Mouse (Mus musculus) G1E-ER4 (cell line): Measurements from ENCODE around the gene P2rx7. TPM values are rescaled to one million over a fixed set of nuclear protein-coding genes. Genes with fewer than 3 reads are reported as not detected.

Experiments
- GATA1 ChIP-seq: IDR thresholded peaks from one replicate; pipeline ENCODE4 v1.8.0; 2012; ENCODE audit warnings: low read length, inconsistent platforms
- polyA plus RNA-seq: library from polyadenylated mRNA; stranded (reverse); fragments of >175 nt; gene quantifications from 2 replicates; pipeline ENCODE4 v1.2.3, GENCODE M21; 2012

Gene P2rx7
- polyA plus RNA-seq, 1 experiment: 0.58 TPM

DNA sequence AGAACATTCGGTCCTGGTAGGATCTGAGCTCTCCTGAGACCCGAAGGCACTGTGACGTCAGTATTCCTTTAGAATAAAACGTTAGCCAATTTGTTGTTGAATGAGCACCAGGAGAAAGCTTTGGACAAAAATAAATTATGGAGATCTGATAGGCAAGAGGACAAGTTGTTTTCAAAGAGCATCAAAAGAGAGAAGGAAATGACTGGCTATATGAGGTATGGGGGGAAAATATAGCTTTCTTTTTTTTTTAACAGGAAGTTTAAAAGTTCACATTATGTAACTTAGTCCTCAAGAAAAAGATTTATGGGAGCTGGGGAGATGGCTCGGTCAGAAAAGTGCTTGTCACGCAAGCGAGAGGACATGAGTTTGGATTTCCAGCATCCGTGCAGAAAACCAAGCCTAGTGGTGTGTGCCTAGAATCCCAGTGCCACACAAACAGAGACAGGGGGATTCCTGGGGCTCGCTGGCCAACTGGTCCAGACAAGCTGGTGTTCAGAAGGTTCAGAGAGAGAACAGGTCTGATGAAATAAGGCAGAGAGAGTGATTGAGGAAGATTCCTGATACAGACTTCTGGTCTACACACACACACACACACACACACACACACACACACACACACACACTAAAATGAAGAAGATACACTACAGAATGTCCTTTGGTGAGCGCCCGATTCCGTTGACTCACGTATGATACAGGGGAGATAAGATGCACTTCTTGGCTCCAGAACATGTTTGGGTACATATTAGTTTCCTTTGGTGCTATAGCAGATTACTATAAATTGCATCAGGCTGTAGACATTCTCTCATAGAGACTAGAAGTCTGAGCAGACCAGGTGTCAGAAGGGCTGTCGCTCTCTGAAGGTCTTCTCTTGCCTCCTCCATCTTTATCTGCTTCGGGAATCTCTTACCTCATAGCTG lies 25.5 kb downstream of the P2rx7 start:
- TF ChIP-seq GATA1: no peak

- TF ChIP-seq GATA1: no peak
These were observed 28.6 kb downstream of the P2rx7 start for GRCm38 (mm10) chr5:122672298-122672697.

DNA sequence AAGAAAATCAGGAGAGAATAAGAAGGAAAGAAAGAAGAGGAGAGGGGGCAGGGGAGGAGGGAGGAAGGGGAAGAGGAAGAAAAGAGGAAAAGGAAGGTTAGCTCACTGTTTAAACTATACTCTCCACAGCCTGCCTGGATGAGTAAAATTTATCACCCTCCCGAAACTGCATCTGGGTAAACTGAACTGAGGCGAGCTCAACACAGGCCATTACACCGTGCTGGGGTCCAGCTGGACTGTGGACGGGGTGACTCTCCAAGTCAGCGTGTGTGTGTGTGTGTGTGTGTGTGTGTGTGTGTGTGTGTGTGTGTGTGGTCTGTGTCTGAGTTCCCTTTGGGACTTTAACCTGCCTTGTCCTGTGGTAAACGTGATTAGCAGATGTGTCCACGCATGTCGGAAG lies 32.3 kb downstream of the P2rx7 start:
- no peak for TF ChIP-seq GATA1

GRCm38 (mm10) chr5:122677983-122678382 lies 34.3 kb downstream of the P2rx7 start:
- no peak for TF ChIP-seq GATA1

GRCm38 (mm10) chr5:122679881-122680280 lies 36.2 kb downstream of the P2rx7 start:
- no peak for TF ChIP-seq GATA1

- no peak for TF ChIP-seq GATA1
These were observed 37.6 kb downstream of the P2rx7 start for GRCm38 (mm10) chr5:122681276-122681675.

GRCm38 (mm10) chr5:122683926-122684325 lies 40.2 kb downstream of the P2rx7 start:
- TF ChIP-seq GATA1: no peak

GRCm38 (mm10) chr5:122687391-122687790 lies 43.7 kb downstream of the P2rx7 start:
- TF ChIP-seq GATA1: no peak

GRCm38 (mm10) chr5:122689153-122689552 lies 45.4 kb downstream of the P2rx7 start:
- TF ChIP-seq GATA1: no peak

- TF ChIP-seq GATA1: no peak
These were observed 46.8 kb downstream of the P2rx7 start for GRCm38 (mm10) chr5:122690486-122690885.

DNA sequence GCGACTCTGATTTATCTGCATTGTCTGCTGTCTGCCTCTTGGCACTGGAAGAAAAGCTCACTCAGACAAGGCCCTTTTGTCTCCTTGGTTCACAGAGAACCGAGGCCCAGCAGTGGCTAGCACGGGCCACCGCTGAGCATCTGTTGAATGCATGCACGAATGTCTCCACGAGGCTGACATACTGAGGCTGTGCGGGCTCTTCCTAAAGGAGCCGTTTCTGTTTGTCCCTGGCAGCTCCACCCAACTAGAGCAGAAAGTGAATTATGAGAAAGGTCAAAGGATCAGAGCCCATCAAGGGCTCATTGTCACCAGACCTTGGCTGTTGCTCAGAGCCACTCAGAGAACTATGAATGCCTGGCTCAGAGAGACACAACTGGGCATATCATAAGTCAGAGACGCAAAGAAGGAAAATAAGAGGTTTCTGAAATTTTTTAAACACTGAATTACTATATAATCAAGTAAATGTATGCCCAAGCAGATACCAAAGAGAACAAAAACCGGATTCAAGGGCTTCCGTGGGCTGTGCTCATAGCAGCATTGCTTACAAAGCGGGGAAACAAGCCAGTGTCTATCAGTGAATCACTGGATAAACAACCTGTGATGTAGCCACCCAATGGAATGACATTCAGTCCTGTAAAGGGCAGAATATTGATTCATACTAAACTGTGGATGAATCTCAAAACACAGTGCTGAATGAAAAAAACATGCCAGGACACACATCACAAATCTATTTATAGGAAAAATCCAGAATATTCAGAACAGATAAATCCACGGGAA lies 49.9 kb downstream of the P2rx7 start:
- no peak for TF ChIP-seq GATA1

- no peak for TF ChIP-seq GATA1
These were observed 51.8 kb downstream of the P2rx7 start for GRCm38 (mm10) chr5:122695516-122695915.

DNA sequence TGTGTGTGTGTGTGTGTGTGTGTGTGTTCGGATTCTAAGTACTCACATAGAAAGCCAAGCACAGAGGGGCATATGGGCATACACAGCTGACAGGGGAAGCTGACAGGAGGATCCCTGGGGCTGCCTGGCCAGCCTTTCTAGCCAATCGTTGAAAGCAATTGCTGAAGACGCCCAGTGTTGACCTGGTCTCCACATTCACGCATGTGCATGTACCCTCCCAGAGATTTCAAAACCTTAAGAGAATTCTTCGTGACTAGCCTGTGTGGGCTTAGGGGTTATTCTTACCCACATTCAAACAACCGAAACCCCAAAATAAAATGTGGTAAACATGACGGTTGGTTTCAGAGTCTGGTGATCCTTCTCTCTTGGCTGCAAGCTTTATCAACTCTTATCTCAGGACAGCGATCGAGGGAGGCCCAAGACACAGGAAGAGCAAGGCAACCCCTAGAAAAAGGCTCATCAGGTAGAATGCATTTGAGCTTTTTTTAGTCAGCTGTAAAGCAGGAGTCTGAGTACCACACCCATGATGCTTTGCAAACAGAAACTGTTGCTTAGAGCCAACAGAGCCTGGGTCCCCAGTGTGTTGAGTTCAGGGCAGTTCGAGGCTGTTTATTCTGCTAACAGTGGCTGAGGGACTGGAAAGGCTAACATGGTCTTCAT lies 54.5 kb downstream of the P2rx7 start:
- no peak for TF ChIP-seq GATA1

- no peak for TF ChIP-seq GATA1
These were observed 55.0 kb downstream of the P2rx7 start for GRCm38 (mm10) chr5:122698701-122699060.

- TF ChIP-seq GATA1: no peak
These were observed 56.6 kb downstream of the P2rx7 start for GRCm38 (mm10) chr5:122700109-122700836.
